Mouse (Mus musculus): Measurements from ENCODE around the gene Gm9944. TPM values are rescaled to one million over a fixed set of nuclear protein-coding genes. Genes with fewer than 3 reads are reported as not detected.

Gm9944 gene
- total RNA-seq (2021) = not detected

GRCm38 (mm10) chr4:144453217-144453616 is at the start of gene Gm9944:
Gm9944 (minus strand) TSS chr4:144453317.
- no peak for DNase-seq (ENCODE audit: extremely low spot score in 1 of 2, low spot score in 1 of 2)

GRCm38 (mm10) chr4:144493331-144493730 is 40.2 kb upstream of the Gm9944 start:
- DNase-seq (ENCODE audit: extremely low spot score in 1 of 2, low spot score in 1 of 2) = no peak

- DNase-seq (ENCODE audit: extremely low spot score in 1 of 2, low spot score in 1 of 2) = no peak
Measured at GRCm38 (mm10) chr4:144468091-144468490, 15.0 kb upstream of the Gm9944 start.

GRCm38 (mm10) chr4:144465206-144465605 is 12.1 kb upstream of the Gm9944 start:
- no peak for DNase-seq (ENCODE audit: extremely low spot score in 1 of 2, low spot score in 1 of 2)

GRCm38 (mm10) chr4:144463656-144464055 is 10.5 kb upstream of the Gm9944 start, which contains the start of gene Aadacl3:
Aadacl3 (minus strand) TSS chr4:144463756.
- no peak for DNase-seq (ENCODE audit: extremely low spot score in 1 of 2, low spot score in 1 of 2)

GRCm38 (mm10) chr4:144448546-144448945 is 4.6 kb downstream of the Gm9944 start:
- no peak for DNase-seq (ENCODE audit: extremely low spot score in 1 of 2, low spot score in 1 of 2)

- DNase-seq (ENCODE audit: extremely low spot score in 1 of 2, low spot score in 1 of 2) = no peak
Measured at GRCm38 (mm10) chr4:144441582-144441981, 11.5 kb downstream of the Gm9944 start.

GRCm38 (mm10) chr4:144441095-144441494 is 12.0 kb downstream of the Gm9944 start:
- no peak for DNase-seq (ENCODE audit: extremely low spot score in 1 of 2, low spot score in 1 of 2)

GRCm38 (mm10) chr4:144438672-144439071 is 14.4 kb downstream of the Gm9944 start, which contains the start of gene 1700012P22Rik:
1700012P22Rik (minus strand) TSS chr4:144438772.
- DNase-seq (ENCODE audit: extremely low spot score in 1 of 2, low spot score in 1 of 2) = no peak

GRCm38 (mm10) chr4:144433216-144433615 is 19.9 kb downstream of the Gm9944 start:
- no peak for DNase-seq (ENCODE audit: extremely low spot score in 1 of 2, low spot score in 1 of 2)

GRCm38 (mm10) chr4:144430723-144431122 is 22.4 kb downstream of the Gm9944 start:
- no peak for DNase-seq (ENCODE audit: extremely low spot score in 1 of 2, low spot score in 1 of 2)

- no peak for DNase-seq (ENCODE audit: extremely low spot score in 1 of 2, low spot score in 1 of 2)
Measured at GRCm38 (mm10) chr4:144428868-144429267, 24.2 kb downstream of the Gm9944 start.

- no peak for DNase-seq (ENCODE audit: extremely low spot score in 1 of 2, low spot score in 1 of 2)
Measured at GRCm38 (mm10) chr4:144424590-144424989, 28.5 kb downstream of the Gm9944 start.

GRCm38 (mm10) chr4:144420644-144421043 is 32.5 kb downstream of the Gm9944 start:
- DNase-seq (ENCODE audit: extremely low spot score in 1 of 2, low spot score in 1 of 2) = no peak

- DNase-seq (ENCODE audit: extremely low spot score in 1 of 2, low spot score in 1 of 2) = no peak
Measured at GRCm38 (mm10) chr4:144408290-144408689, 44.8 kb downstream of the Gm9944 start, which contains the start of gene Pramef12. Pramef12 (minus strand) TSS chr4:144408464.

- DNase-seq (ENCODE audit: extremely low spot score in 1 of 2, low spot score in 1 of 2) = no peak
Measured at GRCm38 (mm10) chr4:144406261-144406660, 46.9 kb downstream of the Gm9944 start.

- DNase-seq (ENCODE audit: extremely low spot score in 1 of 2, low spot score in 1 of 2) = no peak
Measured at GRCm38 (mm10) chr4:144404456-144405086, 48.5 kb downstream of the Gm9944 start.

Other genes with a start within 250 kb of the Gm9944 start
- not detected for gene C87977, start 240.0 kb downstream of the Gm9944 start, total RNA-seq (2021)
- gene Pramel5, start 172.8 kb downstream of the Gm9944 start, total RNA-seq (2021) = not detected
- not detected for gene Gm13128, start 123.1 kb downstream of the Gm9944 start, total RNA-seq (2021)
- gene Gm13119, start 95.4 kb downstream of the Gm9944 start, total RNA-seq (2021) = not detected
- gene Pramef20, start 75.4 kb downstream of the Gm9944 start, total RNA-seq (2021) = not detected
- not detected for gene Pramef12, start 44.9 kb downstream of the Gm9944 start, total RNA-seq (2021)
- gene 1700012P22Rik, start 14.5 kb downstream of the Gm9944 start, total RNA-seq (2021) = not detected
- not detected for gene Aadacl3, start 10.4 kb upstream of the Gm9944 start, total RNA-seq (2021)
- not detected for gene 9430007A20Rik, start 66.5 kb upstream of the Gm9944 start, total RNA-seq (2021)
- gene Gm13124, start 111.8 kb upstream of the Gm9944 start, total RNA-seq (2021) = not detected
- not detected for gene Aadacl4, start 160.4 kb upstream of the Gm9944 start, total RNA-seq (2021)
- not detected for gene Gm436, start 233.1 kb upstream of the Gm9944 start, total RNA-seq (2021)

Measured in layer of hippocampus, postnatal 25 days (tissue).